Mouse (Mus musculus): Measurements from ENCODE around the gene Ticrr. TPM values are rescaled to one million over a fixed set of nuclear protein-coding genes. Genes with fewer than 3 reads are reported as not detected.

Gene Ticrr
- 3.1 and 3.2 TPM in 2 replicates for polyA plus RNA-seq (2012; rRNA removed)

- no peak for TF ChIP-seq CTCF (IDR thresholded peaks at IDR 0.05; ENCODE audit: borderline replicate concordance, extremely low read depth, insufficient read depth, insufficient read length)
- peak; percentile 23; the same call in 1 of the 2 replicates for TF ChIP-seq POLR2A (IDR thresholded peaks at IDR 0.05; ENCODE audit: borderline replicate concordance, extremely low read depth, insufficient read depth, insufficient read length, poor library complexity, severe bottlenecking)
- DNase-seq (ENCODE audit: low read depth): peak; percentile 100
These were observed at the start of gene Ticrr for GRCm38 (mm10) chr7:79659578-79660290. Ticrr (plus strand) TSS chr7:79660196.

DNA sequence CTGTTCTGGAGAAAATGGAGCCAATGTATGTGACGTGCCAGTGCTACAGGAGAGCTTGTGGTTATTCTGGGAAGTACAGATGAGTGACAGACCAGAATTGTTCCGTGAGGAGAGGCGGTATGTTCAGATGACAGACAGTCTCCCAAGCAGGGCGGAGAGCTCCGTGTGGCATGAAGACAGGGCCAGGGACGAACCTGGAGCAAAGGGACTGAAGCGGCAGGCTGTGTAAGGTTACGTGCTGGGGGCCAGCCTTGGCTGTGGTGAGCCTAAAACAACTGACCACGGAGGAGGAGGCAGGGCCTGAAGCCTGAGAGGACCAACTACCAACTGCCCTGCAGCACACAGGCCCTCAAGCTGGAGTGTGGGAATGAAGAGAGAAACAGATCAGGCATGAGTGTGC lies 48.1 kb upstream of the Ticrr start:
- DNase-seq (ENCODE audit: low read depth): peak; percentile 48
- no peak for TF ChIP-seq POLR2A (IDR thresholded peaks at IDR 0.05; ENCODE audit: borderline replicate concordance, extremely low read depth, insufficient read depth, insufficient read length, poor library complexity, severe bottlenecking)
- TF ChIP-seq CTCF (IDR thresholded peaks at IDR 0.05; ENCODE audit: borderline replicate concordance, extremely low read depth, insufficient read depth, insufficient read length): no peak

- DNase-seq (ENCODE audit: low read depth): peak; percentile 64
These were observed 47.2 kb upstream of the Ticrr start for GRCm38 (mm10) chr7:79612783-79613182.

DNA sequence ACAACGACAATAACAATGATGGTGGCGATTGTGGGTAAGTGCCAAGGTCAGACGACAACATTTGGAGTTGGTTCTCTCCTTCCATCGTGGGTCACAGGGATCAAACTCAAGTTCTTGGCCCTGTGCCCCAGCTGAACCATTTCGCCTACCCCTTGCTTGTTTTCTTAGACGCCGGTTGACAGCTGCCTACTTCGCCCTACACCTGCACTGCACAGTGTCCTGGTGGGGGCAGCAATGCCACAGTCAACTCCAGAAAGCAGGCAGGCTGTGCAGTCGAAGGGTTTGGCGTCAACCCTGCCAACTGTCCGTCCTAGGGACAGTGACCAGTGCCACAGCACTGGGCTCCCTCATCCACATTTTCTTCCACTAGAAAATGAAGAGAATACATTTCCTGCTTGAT lies 46.7 kb upstream of the Ticrr start:
- TF ChIP-seq CTCF (IDR thresholded peaks at IDR 0.05; ENCODE audit: borderline replicate concordance, extremely low read depth, insufficient read depth, insufficient read length): no peak
- no peak for TF ChIP-seq POLR2A (IDR thresholded peaks at IDR 0.05; ENCODE audit: borderline replicate concordance, extremely low read depth, insufficient read depth, insufficient read length, poor library complexity, severe bottlenecking)
- DNase-seq (ENCODE audit: low read depth): no peak

More at GRCm38 (mm10) chr7:79612783-79613182, 47.2 kb upstream of the Ticrr start:
- TF ChIP-seq CTCF (IDR thresholded peaks at IDR 0.05; ENCODE audit: borderline replicate concordance, extremely low read depth, insufficient read depth, insufficient read length): peak; percentile 70
- TF ChIP-seq POLR2A (IDR thresholded peaks at IDR 0.05; ENCODE audit: borderline replicate concordance, extremely low read depth, insufficient read depth, insufficient read length, poor library complexity, severe bottlenecking): no peak

DNA sequence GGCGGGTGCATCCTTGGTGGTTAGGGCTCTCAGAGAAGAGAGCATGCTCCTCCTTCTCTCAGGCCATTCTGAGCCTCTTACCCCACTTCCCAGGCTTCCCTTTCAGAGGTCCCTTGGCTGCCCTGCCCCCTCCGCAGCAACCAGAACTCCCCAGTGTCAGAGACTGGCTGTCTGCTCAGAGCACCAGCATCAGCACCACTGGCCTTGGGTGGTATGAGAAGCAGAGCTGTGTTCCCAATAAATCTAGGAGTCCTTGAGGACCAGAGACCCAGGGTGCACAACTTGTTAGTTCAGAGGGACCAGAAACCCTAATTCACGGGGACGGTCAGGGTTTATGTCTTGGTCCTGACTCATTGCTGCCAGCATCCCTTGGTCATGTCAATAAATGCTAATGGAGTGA lies 45.0 kb upstream of the Ticrr start:
- DNase-seq (ENCODE audit: low read depth): no peak
- TF ChIP-seq CTCF (IDR thresholded peaks at IDR 0.05; ENCODE audit: borderline replicate concordance, extremely low read depth, insufficient read depth, insufficient read length) (no peak), POLR2A (IDR thresholded peaks at IDR 0.05; ENCODE audit: borderline replicate concordance, extremely low read depth, insufficient read depth, insufficient read length, poor library complexity, severe bottlenecking) (no peak)

DNA sequence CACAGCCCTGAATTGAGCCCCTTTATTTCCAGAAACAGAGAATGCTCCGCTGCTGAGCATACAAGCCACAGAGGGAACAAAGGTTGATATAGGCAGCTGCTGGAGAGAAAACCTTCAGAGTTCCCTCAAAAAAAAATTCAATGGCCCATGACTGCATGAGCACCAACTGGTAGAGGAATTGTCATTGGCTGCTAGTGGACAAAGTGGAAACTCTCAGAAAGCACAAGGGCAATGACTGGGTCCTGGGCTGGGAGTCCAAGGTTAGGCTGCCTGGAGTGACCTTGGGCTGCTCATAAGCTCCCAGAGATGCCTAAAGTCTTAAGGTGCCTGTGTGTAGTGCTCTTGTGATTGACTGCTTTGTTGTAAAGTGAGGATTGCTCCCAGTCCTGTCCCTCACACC lies 44.1 kb upstream of the Ticrr start:
- TF ChIP-seq POLR2A (IDR thresholded peaks at IDR 0.05; ENCODE audit: borderline replicate concordance, extremely low read depth, insufficient read depth, insufficient read length, poor library complexity, severe bottlenecking) (no peak), CTCF (IDR thresholded peaks at IDR 0.05; ENCODE audit: borderline replicate concordance, extremely low read depth, insufficient read depth, insufficient read length) (no peak)

DNA sequence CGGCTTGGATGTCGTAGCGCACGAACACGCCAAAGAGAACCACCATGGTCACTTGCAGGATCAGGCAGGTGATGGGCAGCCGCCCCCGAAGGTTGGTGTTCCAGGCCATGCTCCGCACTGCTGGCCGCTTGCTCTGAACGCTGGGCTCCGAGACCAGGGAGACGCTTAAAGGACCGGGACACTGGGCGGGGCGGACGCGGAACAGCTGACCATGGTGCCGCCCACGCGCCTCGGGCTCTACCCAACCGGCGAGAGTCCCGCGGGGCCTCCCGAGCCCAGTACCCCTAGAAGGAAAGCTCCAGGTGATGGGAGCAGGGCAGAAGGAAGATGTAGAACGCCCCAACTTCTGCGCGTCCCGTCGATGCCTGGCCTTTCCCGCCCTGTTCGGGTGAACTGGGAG lies 42.6 kb upstream of the Ticrr start, which contains the start of gene Rhcg:
Gene Rhcg (minus strand): TSS at position 240 of the 400 bp plus-strand sequence.
- no peak for TF ChIP-seq CTCF (IDR thresholded peaks at IDR 0.05; ENCODE audit: borderline replicate concordance, extremely low read depth, insufficient read depth, insufficient read length)
- no peak for TF ChIP-seq POLR2A (IDR thresholded peaks at IDR 0.05; ENCODE audit: borderline replicate concordance, extremely low read depth, insufficient read depth, insufficient read length, poor library complexity, severe bottlenecking)
- DNase-seq (ENCODE audit: low read depth): no peak

More for the DNA sequence above, 44.1 kb upstream of the Ticrr start:
- DNase-seq (ENCODE audit: low read depth): no peak

DNA sequence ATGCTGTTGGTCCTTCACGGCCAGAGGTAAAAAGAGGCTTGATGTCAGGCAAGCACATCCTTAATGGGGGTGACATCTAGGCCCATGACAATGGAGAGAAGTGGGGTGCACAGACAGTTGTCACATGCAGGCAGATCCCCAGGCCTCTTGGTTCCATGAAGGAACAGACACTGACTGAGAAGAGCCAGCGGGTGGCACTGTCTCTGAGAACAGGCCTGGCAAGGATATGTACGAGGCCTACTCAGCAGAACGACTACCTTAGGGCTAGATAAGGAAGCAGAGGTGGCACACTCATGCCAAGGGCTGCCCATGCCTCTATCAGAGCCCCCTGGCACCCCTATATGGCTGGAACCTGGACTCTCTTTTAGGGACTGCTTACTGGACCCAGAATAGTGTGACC lies 40.5 kb upstream of the Ticrr start:
- no peak for DNase-seq (ENCODE audit: low read depth)
- TF ChIP-seq CTCF (IDR thresholded peaks at IDR 0.05; ENCODE audit: borderline replicate concordance, extremely low read depth, insufficient read depth, insufficient read length) (no peak), POLR2A (IDR thresholded peaks at IDR 0.05; ENCODE audit: borderline replicate concordance, extremely low read depth, insufficient read depth, insufficient read length, poor library complexity, severe bottlenecking) (no peak)

- TF ChIP-seq POLR2A (IDR thresholded peaks at IDR 0.05; ENCODE audit: borderline replicate concordance, extremely low read depth, insufficient read depth, insufficient read length, poor library complexity, severe bottlenecking) (no peak), CTCF (IDR thresholded peaks at IDR 0.05; ENCODE audit: borderline replicate concordance, extremely low read depth, insufficient read depth, insufficient read length) (no peak)
- no peak for DNase-seq (ENCODE audit: low read depth)
These were observed 36.9 kb upstream of the Ticrr start for GRCm38 (mm10) chr7:79623086-79623485.

DNA sequence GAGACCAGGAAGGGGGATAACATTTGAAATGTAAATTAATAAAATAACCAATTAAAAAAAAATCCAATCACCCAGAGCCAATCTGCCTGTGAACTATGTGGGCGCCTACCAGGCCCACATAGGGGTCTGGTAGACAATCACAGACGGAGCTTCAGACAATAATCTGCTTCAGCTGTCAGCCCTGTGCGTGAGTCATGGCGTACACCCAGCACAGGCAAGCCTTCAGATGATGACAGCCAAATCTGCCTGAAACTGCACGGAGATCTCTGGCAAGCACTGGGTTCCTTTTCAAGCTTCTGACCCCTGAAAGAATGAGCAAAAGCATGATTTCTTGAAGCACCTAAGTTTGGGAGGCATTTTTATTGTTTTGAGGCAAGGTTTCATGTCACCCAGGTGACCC lies 33.8 kb upstream of the Ticrr start:
- DNase-seq (ENCODE audit: low read depth): no peak
- TF ChIP-seq POLR2A (IDR thresholded peaks at IDR 0.05; ENCODE audit: borderline replicate concordance, extremely low read depth, insufficient read depth, insufficient read length, poor library complexity, severe bottlenecking) (no peak), CTCF (IDR thresholded peaks at IDR 0.05; ENCODE audit: borderline replicate concordance, extremely low read depth, insufficient read depth, insufficient read length) (no peak)

DNA sequence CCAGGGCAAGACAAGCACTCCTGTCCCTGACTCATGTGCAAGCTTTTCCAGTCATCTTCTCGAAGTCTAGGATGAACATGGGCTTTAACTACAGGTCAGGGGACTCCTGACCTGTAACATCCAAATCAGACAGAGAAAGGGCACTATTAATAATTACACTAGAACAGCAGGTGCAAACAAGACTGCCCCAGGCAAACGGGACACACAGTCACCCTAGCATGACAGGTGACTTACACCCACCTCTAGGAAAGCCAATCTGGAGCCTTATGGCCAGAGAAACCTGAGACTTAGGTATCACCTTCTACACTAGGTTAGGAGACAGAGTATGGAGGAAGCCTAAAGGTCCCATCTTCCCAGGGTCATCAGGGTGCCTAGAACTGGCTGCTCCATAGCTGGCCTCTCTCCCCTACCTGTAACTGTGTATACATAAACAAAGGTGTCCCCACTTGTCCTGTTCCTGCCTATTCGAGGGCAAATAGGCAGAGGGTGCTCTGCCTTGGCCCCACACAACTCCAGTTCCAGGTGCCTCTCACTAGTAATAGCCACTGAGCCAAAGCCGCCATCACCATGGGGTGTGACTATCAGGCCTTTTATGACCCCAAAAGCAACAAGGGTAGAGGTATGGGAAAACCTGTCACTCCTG lies 31.6 kb upstream of the Ticrr start:
- TF ChIP-seq POLR2A (IDR thresholded peaks at IDR 0.05; ENCODE audit: borderline replicate concordance, extremely low read depth, insufficient read depth, insufficient read length, poor library complexity, severe bottlenecking) (no peak), CTCF (IDR thresholded peaks at IDR 0.05; ENCODE audit: borderline replicate concordance, extremely low read depth, insufficient read depth, insufficient read length) (no peak)
- DNase-seq (ENCODE audit: low read depth): no peak
